Mouse (Mus musculus): Measurements from ENCODE around the gene Myl12a.

- no peak for TF ChIP-seq CTCF (IDR thresholded peaks at IDR 0.05; ENCODE audit: control insufficient read depth, insufficient read depth, low read length)
- TF ChIP-seq POLR2A (IDR thresholded peaks at IDR 0.05; ENCODE audit: borderline replicate concordance, control insufficient read depth, low read depth, low read length), result no peak
These were observed 9.4 kb upstream of the Myl12a start for GRCm38 (mm10) chr17:71011931-71012662.

Measured in bone marrow, adult 2 months (tissue).